Mouse (Mus musculus) thymus, adult 2 months (tissue): ENCODE data around the gene Cetn4.

ENCODE experiments used
- CTCF ChIP-seq: fragments of 200-500 bp; IDR thresholded peaks from 2 replicates; pipeline ENCODE4 v1.5.1; 2012; ENCODE audit warnings: mild to moderate bottlenecking, control low read depth, low read length, moderate library complexity, borderline replicate concordance; ENCODE audit not compliant: control insufficient read depth, poor library complexity, insufficient read depth; ENCODE audit errors: extremely low read depth
- POLR2A ChIP-seq: fragments of 200-500 bp; IDR thresholded peaks from 2 replicates; pipeline ENCODE4 v1.6.1; 2012; ENCODE audit warnings: mild to moderate bottlenecking, low read length, control low read depth, moderate library complexity; ENCODE audit not compliant: control insufficient read depth, poor library complexity, insufficient read depth; ENCODE audit errors: extremely low read depth

GRCm38 (mm10) chr3:37271209-37271608, 41.3 kb downstream of the Cetn4 start:
- TF ChIP-seq CTCF (no peak), POLR2A (no peak)
